Mouse (Mus musculus): ENCODE measurements around the gene Serpina5.
"Not testable (repeated sequence)": the region's sequence is repeated elsewhere in the genome, so short reads cannot be mapped to it uniquely, and the experiment has no call there.

The Serpina5 gene

GRCm38 (mm10) chr12:104100768-104101167 lies at the start of gene Serpina5:
Serpina5 (plus strand) TSS chr12:104101113.
- no peak for DNase-seq

- no peak for DNase-seq
Measured at GRCm38 (mm10) chr12:104053995-104054394, 46.9 kb upstream of the Serpina5 start.

GRCm38 (mm10) chr12:104055755-104056154 lies 45.2 kb upstream of the Serpina5 start:
- no peak for DNase-seq

- DNase-seq = peak; percentile 21
Measured at GRCm38 (mm10) chr12:104057050-104057449, 43.9 kb upstream of the Serpina5 start.

GRCm38 (mm10) chr12:104057531-104057930 lies 43.4 kb upstream of the Serpina5 start:
- DNase-seq = no peak

- no peak for DNase-seq
Measured at GRCm38 (mm10) chr12:104060126-104060525, 40.8 kb upstream of the Serpina5 start.

- DNase-seq = no peak
Measured at GRCm38 (mm10) chr12:104061862-104062261, 39.1 kb upstream of the Serpina5 start.

GRCm38 (mm10) chr12:104064532-104064931 lies 36.4 kb upstream of the Serpina5 start:
- no peak for DNase-seq

- no peak for DNase-seq
Measured at GRCm38 (mm10) chr12:104064996-104065395, 35.9 kb upstream of the Serpina5 start.

GRCm38 (mm10) chr12:104066241-104066640 lies 34.7 kb upstream of the Serpina5 start:
- DNase-seq = peak; percentile 60

GRCm38 (mm10) chr12:104067549-104067948 lies 33.4 kb upstream of the Serpina5 start:
- peak; percentile 49 for DNase-seq

- DNase-seq = peak; percentile 82
Measured at GRCm38 (mm10) chr12:104069620-104070019, 31.3 kb upstream of the Serpina5 start.

GRCm38 (mm10) chr12:104071708-104072107 lies 29.2 kb upstream of the Serpina5 start:
- DNase-seq = no peak

- no peak for DNase-seq
Measured at GRCm38 (mm10) chr12:104072286-104072685, 28.6 kb upstream of the Serpina5 start.

GRCm38 (mm10) chr12:104090119-104090518 lies 10.8 kb upstream of the Serpina5 start:
- DNase-seq = no peak

GRCm38 (mm10) chr12:104091303-104091702 lies 9.6 kb upstream of the Serpina5 start:
- DNase-seq = no peak

- DNase-seq = no peak
Measured at GRCm38 (mm10) chr12:104105847-104106246, 4.9 kb downstream of the Serpina5 start.

- DNase-seq = no peak
Measured at GRCm38 (mm10) chr12:104106919-104107318, 6.0 kb downstream of the Serpina5 start.

GRCm38 (mm10) chr12:104108507-104108906 lies 7.6 kb downstream of the Serpina5 start:
- DNase-seq = peak; percentile 51

- DNase-seq = not testable (repeated sequence)
Measured at GRCm38 (mm10) chr12:104112333-104112732, 11.4 kb downstream of the Serpina5 start, which contains the start of gene Serpina3a. Serpina3a (plus strand) TSS chr12:104112724.

GRCm38 (mm10) chr12:104114921-104115579 lies 14.1 kb downstream of the Serpina5 start:
- DNase-seq = peak; percentile 42

GRCm38 (mm10) chr12:104123097-104123496 lies 22.2 kb downstream of the Serpina5 start:
- DNase-seq = no peak

GRCm38 (mm10) chr12:104123996-104124395 lies 23.1 kb downstream of the Serpina5 start:
- DNase-seq = no peak

- DNase-seq = no peak
Measured at GRCm38 (mm10) chr12:104125021-104125560, 24.2 kb downstream of the Serpina5 start.

- DNase-seq = no peak
Measured at GRCm38 (mm10) chr12:104127696-104128095, 26.8 kb downstream of the Serpina5 start, which contains the start of gene Serpina3b. Serpina3b (plus strand) TSS chr12:104127996.

Measured in kidney, postnatal 14 days (tissue).